Mouse (Mus musculus): Measurements from ENCODE around the gene Mettl9.

Gene Mettl9

GRCm38 (mm10) chr7:121044251-121044650 is 10.0 kb downstream of the Mettl9 start:
- no peak for DNase-seq (ENCODE audit: low spot score in 2 of 2)

- no peak for DNase-seq (ENCODE audit: low spot score in 2 of 2)
These were observed 11.6 kb downstream of the Mettl9 start for GRCm38 (mm10) chr7:121045671-121046453.

GRCm38 (mm10) chr7:121047624-121048023 is 13.4 kb downstream of the Mettl9 start:
- DNase-seq (ENCODE audit: low spot score in 2 of 2), result no peak

GRCm38 (mm10) chr7:121053071-121053470 is 18.8 kb downstream of the Mettl9 start:
- DNase-seq (ENCODE audit: low spot score in 2 of 2), result no peak

- DNase-seq (ENCODE audit: low spot score in 2 of 2), result no peak
These were observed 25.4 kb downstream of the Mettl9 start for GRCm38 (mm10) chr7:121059477-121060218.

- DNase-seq (ENCODE audit: low spot score in 2 of 2), result peak in 1 of 2 experiments; percentile 24
These were observed 30.1 kb downstream of the Mettl9 start for GRCm38 (mm10) chr7:121064309-121064708.

- DNase-seq (ENCODE audit: low spot score in 2 of 2), result no peak
These were observed 37.0 kb downstream of the Mettl9 start for GRCm38 (mm10) chr7:121071276-121071675.

- DNase-seq (ENCODE audit: low spot score in 2 of 2), result no peak
These were observed 38.3 kb downstream of the Mettl9 start for GRCm38 (mm10) chr7:121072506-121072905.

- DNase-seq (ENCODE audit: low spot score in 2 of 2), result no peak
These were observed 40.0 kb downstream of the Mettl9 start, which contains the start of gene Igsf6 for GRCm38 (mm10) chr7:121074281-121074680. Igsf6 (minus strand) TSS chr7:121074572.

GRCm38 (mm10) chr7:121074801-121075400 is 40.7 kb downstream of the Mettl9 start:
- DNase-seq (ENCODE audit: low spot score in 2 of 2), result no peak

GRCm38 (mm10) chr7:121075416-121075815 is 41.2 kb downstream of the Mettl9 start:
- no peak for DNase-seq (ENCODE audit: low spot score in 2 of 2)

GRCm38 (mm10) chr7:121077311-121077710 is 43.1 kb downstream of the Mettl9 start:
- DNase-seq (ENCODE audit: low spot score in 2 of 2), result no peak

GRCm38 (mm10) chr7:121077829-121078228 is 43.6 kb downstream of the Mettl9 start:
- peak in 1 of 2 experiments; percentile 22 for DNase-seq (ENCODE audit: low spot score in 2 of 2)

GRCm38 (mm10) chr7:121081350-121081749 is 47.1 kb downstream of the Mettl9 start, which contains the start of gene Otoa:
Otoa (plus strand) TSS chr7:121081650.
- DNase-seq (ENCODE audit: low spot score in 2 of 2), result no peak

- DNase-seq (ENCODE audit: low spot score in 2 of 2), result no peak
These were observed 47.6 kb downstream of the Mettl9 start for GRCm38 (mm10) chr7:121081816-121082215.

- DNase-seq (ENCODE audit: low spot score in 2 of 2), result no peak
These were observed 48.8 kb downstream of the Mettl9 start for GRCm38 (mm10) chr7:121082949-121083513.

GRCm38 (mm10) chr7:121084840-121085453 is 50.7 kb downstream of the Mettl9 start:
- DNase-seq (ENCODE audit: low spot score in 2 of 2), result no peak

GRCm38 (mm10) chr7:121085500-121085899 is 51.3 kb downstream of the Mettl9 start:
- no peak for DNase-seq (ENCODE audit: low spot score in 2 of 2)

GRCm38 (mm10) chr7:121088745-121089144 is 54.5 kb downstream of the Mettl9 start:
- no peak for DNase-seq (ENCODE audit: low spot score in 2 of 2)

- DNase-seq (ENCODE audit: low spot score in 2 of 2), result no peak
These were observed 56.5 kb downstream of the Mettl9 start for GRCm38 (mm10) chr7:121090748-121091147.

GRCm38 (mm10) chr7:121093026-121093425 is 58.8 kb downstream of the Mettl9 start:
- DNase-seq (ENCODE audit: low spot score in 2 of 2), result no peak

Measured in natural killer cell, adult 2 months (primary cell).